18 mouse cellular contexts compared by ENCODE assay signal in genomic region chr2:71728796-71729195, GRCm38 (mm10). TPM values are rescaled to one million over a fixed set of nuclear protein-coding genes. Genes with fewer than 3 reads are reported as not detected.
DNase-seq lines count a peak whose midpoint lies in the region; ATAC-seq and TF ChIP-seq lines count a peak whose summit lies in the region.
"Had no signal": no experiment of that assay in that cellular context is flagged by ENCODE, and none has a peak within 500 bp of the region (broad histone marks: within the 10 kb centered on the region; RNA-seq: fewer than 3 reads in every experiment).

No protein-coding gene starts in this region.

- WGBS in kidney, adult 2 months = 51% methylated on average over 5 of the region's 5 CpGs
- 53% methylated on average over 5 of the region's 5 CpGs for WGBS in liver, postnatal 0 days (ENCODE audit: insufficient replicate concordance)

- peak; percentile 48 for DNase-seq in kidney, adult 2 months
- no peak for DNase-seq in kidney, postnatal 4 days
- peak; percentile 20 for DNase-seq in NIH3T3 (ENCODE audit: low read depth)
- DNase-seq in adrenal gland, postnatal 25 days = peak; percentile 53
- DNase-seq in heart, postnatal 4 days = peak; percentile 39
- no peak for DNase-seq in layer of hippocampus, postnatal 25 days (ENCODE audit: extremely low spot score in 1 of 2, low spot score in 1 of 2)
- no peak for DNase-seq in liver, postnatal 0 days
- DNase-seq: cerebellum, adult 11 months; cerebellum, postnatal 36 days; thymus, postnatal 14 days had no signal

- TF ChIP-seq CTCF in kidney, adult 2 months (conservative IDR thresholded peaks at IDR 0.05; ENCODE audit: insufficient read depth, insufficient read length, low read depth, low read length) = no peak
- TF ChIP-seq CTCF in liver, postnatal 0 days (IDR thresholded peaks at IDR 0.05; ENCODE audit: low read depth) = no peak

- no peaks in the 10 kb centered on the region for H3K27me3 ChIP-seq in kidney, adult 2 months (replicated peaks; ENCODE audit: control insufficient read depth, insufficient read depth, low read length)
- H3K27me3 ChIP-seq in liver, postnatal 0 days (ENCODE audit: insufficient read depth, low read length) = no peaks in the 10 kb centered on the region
- H3K27me3 ChIP-seq: CH12.LX; midbrain, embryonic 15.5 days; neural tube, embryonic 12.5 days; Patski had no signal

- no peak overlapping the region for H3K9ac ChIP-seq in liver, postnatal 0 days (replicated peaks)
- H3K9ac ChIP-seq: hindbrain, embryonic 14.5 days; midbrain, embryonic 15.5 days; neural tube, embryonic 12.5 days had no signal

- no peaks in the 10 kb centered on the region for H3K9me3 ChIP-seq in liver, postnatal 0 days (ENCODE audit: low read length)
- H3K9me3 ChIP-seq: midbrain, embryonic 15.5 days; neural tube, embryonic 12.5 days had no signal

- no peak for TF ChIP-seq POLR2A in kidney, adult 2 months (IDR thresholded peaks at IDR 0.05; ENCODE audit: low read depth, low read length)

- H3K4me2 ChIP-seq in liver, postnatal 0 days (ENCODE audit: low read depth, low read length) = no peak overlapping the region
- H3K4me2 ChIP-seq: hindbrain, embryonic 14.5 days; liver, embryonic 11.5 days; midbrain, embryonic 15.5 days; neural tube, embryonic 12.5 days had no signal

- no peaks in the 10 kb centered on the region for H3K4me1 ChIP-seq in kidney, adult 2 months (ENCODE audit: control insufficient read depth, insufficient read depth, low read length)
- no peaks in the 10 kb centered on the region for H3K4me1 ChIP-seq in liver, postnatal 0 days (ENCODE audit: insufficient read depth)
- H3K4me1 ChIP-seq: midbrain, embryonic 15.5 days; neural tube, embryonic 12.5 days had no signal

- ATAC-seq in liver, postnatal 0 days = no peak
- no peak for ATAC-seq in inflammation-experienced regulatory T-cells, adult 6 months
- ATAC-seq: midbrain, embryonic 15.5 days; Patski had no signal

- TF ChIP-seq EP300 in liver, postnatal 0 days (IDR thresholded peaks at IDR 0.05; ENCODE audit: low read depth) = no peak

- no peak overlapping the region for H3K4me3 ChIP-seq in kidney, adult 2 months (ENCODE audit: insufficient read depth, low read depth, low read length)
- no peak overlapping the region for H3K4me3 ChIP-seq in liver, postnatal 0 days (ENCODE audit: low read depth, low read length)
- H3K4me3 ChIP-seq: heart, adult 2 months; midbrain, embryonic 15.5 days; neural tube, embryonic 12.5 days had no signal

- H3K36me3 ChIP-seq in kidney, adult 2 months (ENCODE audit: control insufficient read depth, insufficient read depth, low read length) = no peaks in the 10 kb centered on the region
- H3K36me3 ChIP-seq in liver, postnatal 0 days (replicated peaks; ENCODE audit: insufficient read depth, low read length) = no peaks in the 10 kb centered on the region
- H3K36me3 ChIP-seq: midbrain, embryonic 15.5 days; neural tube, embryonic 12.5 days had no signal

- peak overlapping the region; percentile 13; the same call in 1 of the 2 replicates for H3K27ac ChIP-seq in kidney, adult 2 months (ENCODE audit: insufficient read depth, low read depth, low read length)
- no peak overlapping the region for H3K27ac ChIP-seq in liver, postnatal 0 days (ENCODE audit: low read depth)
- H3K27ac ChIP-seq: heart, adult 2 months; hindbrain, embryonic 14.5 days; midbrain, embryonic 15.5 days; neural tube, embryonic 12.5 days had no signal

RNA-seq across cellular contexts. Expression of gene Itga6, which starts 16.6 kb away (rescaled TPM):
- polyA plus RNA-seq in kidney, adult 2 months (2012; rRNA removed) = 58.7 and 60.3 TPM in 2 replicates
- 166 and 179 TPM in 2 replicates for total RNA-seq in adrenal gland, postnatal 25 days (2021)
- 100 to 1,000 TPM; 104 to 114 TPM for total RNA-seq in heart, postnatal 4 days (2021)
- 10 to 100 TPM; 27.2 to 35.7 TPM for total RNA-seq in layer of hippocampus, postnatal 25 days (2021)
- polyA plus RNA-seq in liver, postnatal 0 days (2015; fragmentation: Nextera tagmentation; extraction: Ambion mirVana) = 7.5 and 7.7 TPM in 2 replicates
- polyA plus RNA-seq in inflammation-experienced regulatory T-cells, adult 6 months (2017; shearing (Covaris generic)) = 10 to 100 TPM; 23.9 to 54.9 (median 42.7) TPM

Comparison
In these comparisons a context has a peak if more than half of its experiments do, and no peak if none do; other contexts are left out.
1. DNase-seq: peak in kidney, adult 2 months (single experiment), NIH3T3 (single experiment), adrenal gland, postnatal 25 days (single experiment) and heart, postnatal 4 days (single experiment); none in kidney, postnatal 4 days (0 of 2), layer of hippocampus, postnatal 25 days (0 of 2) and liver, postnatal 0 days (single experiment).